Mouse (Mus musculus): ENCODE data around the gene Smim5.

The Smim5 gene

GRCm38 (mm10) chr11:115921986-115922385, 22.2 kb downstream of the Smim5 start:
- no peak for DNase-seq (ENCODE audit: low spot score)

GRCm38 (mm10) chr11:115929031-115929430, 29.3 kb downstream of the Smim5 start:
- DNase-seq (ENCODE audit: low spot score) = no peak

- DNase-seq (ENCODE audit: low spot score) = no peak
Measured at GRCm38 (mm10) chr11:115929818-115930217, 30.1 kb downstream of the Smim5 start.

- DNase-seq (ENCODE audit: low spot score) = no peak
Measured at GRCm38 (mm10) chr11:115931235-115931634, 31.5 kb downstream of the Smim5 start.

GRCm38 (mm10) chr11:115933108-115933746, 33.5 kb downstream of the Smim5 start, which contains the start of the genes Sap30bp and Recql5:
Sap30bp (plus strand) TSS chr11:115933282.
Recql5 (minus strand) TSS chr11:115933477.
- DNase-seq (ENCODE audit: low spot score) = peak; percentile 100

- no peak for DNase-seq (ENCODE audit: low spot score)
Measured at GRCm38 (mm10) chr11:115933747-115934110, 34.0 kb downstream of the Smim5 start.

- peak; percentile 85 for DNase-seq (ENCODE audit: low spot score)
Measured at GRCm38 (mm10) chr11:115939690-115940329, 40.0 kb downstream of the Smim5 start.

GRCm38 (mm10) chr11:115941980-115942379, 42.2 kb downstream of the Smim5 start:
- no peak for DNase-seq (ENCODE audit: low spot score)

- no peak for DNase-seq (ENCODE audit: low spot score)
Measured at GRCm38 (mm10) chr11:115945247-115945646, 45.5 kb downstream of the Smim5 start.

- DNase-seq (ENCODE audit: low spot score) = no peak
Measured at GRCm38 (mm10) chr11:115946221-115946828, 46.6 kb downstream of the Smim5 start.

GRCm38 (mm10) chr11:115948316-115948715, 48.5 kb downstream of the Smim5 start:
- no peak for DNase-seq (ENCODE audit: low spot score)

GRCm38 (mm10) chr11:115950719-115951118, 51.0 kb downstream of the Smim5 start:
- no peak for DNase-seq (ENCODE audit: low spot score)

- DNase-seq (ENCODE audit: low spot score) = no peak
Measured at GRCm38 (mm10) chr11:115954712-115955111, 54.9 kb downstream of the Smim5 start.

GRCm38 (mm10) chr11:115955195-115955858, 55.6 kb downstream of the Smim5 start:
- no peak for DNase-seq (ENCODE audit: low spot score)
